Mouse (Mus musculus) neural tube, embryonic 15.5 days (tissue): Measurements from ENCODE around the gene Ptprg. TPM values are rescaled to one million over a fixed set of nuclear protein-coding genes. Genes with fewer than 3 reads are reported as not detected.
A peak's percentile ranks its signal among the peaks of the same experiment; 100 is the strongest.

Experiments
- ATAC-seq: fragments of 200-750 bp; cut with Nextera tagmentation; 2 replicates; pipeline ENCODE4 v1.8.0; 2017; ENCODE audit warnings: mild to moderate bottlenecking, moderate TSS enrichment, moderate library complexity; ENCODE audit not compliant: low FRiP score
- H3K27ac ChIP-seq: fragments of 300-500 bp; sonication (generic); replicated peaks from 2 replicates; pipeline ENCODE4 v1.5.1; 2015; ENCODE audit warnings: mild to moderate bottlenecking, inconsistent platforms
- H3K27me3 ChIP-seq: fragments of 300-500 bp; sonication (generic); replicated peaks from 2 replicates; pipeline ENCODE4 v1.6.1; 2015; ENCODE audit warnings: inconsistent platforms
- H3K36me3 ChIP-seq: fragments of 300-500 bp; sonication (generic); 2 replicates; pipeline ENCODE4 v1.6.1; 2015; ENCODE audit warnings: inconsistent platforms
- H3K4me1 ChIP-seq: fragments of 300-500 bp; sonication (generic); 2 replicates; pipeline ENCODE4 v1.6.1; 2015; ENCODE audit warnings: inconsistent platforms
- H3K4me2 ChIP-seq: fragments of 300-500 bp; sonication (generic); 2 replicates; pipeline ENCODE4 v1.6.1; 2015; ENCODE audit warnings: inconsistent platforms, mild to moderate bottlenecking, moderate library complexity
- H3K4me3 ChIP-seq: fragments of 300-500 bp; sonication (generic); replicated peaks from 2 replicates; pipeline ENCODE4 v1.5.1; 2015; ENCODE audit warnings: mild to moderate bottlenecking, inconsistent platforms
- H3K9ac ChIP-seq: fragments of 300-500 bp; sonication (generic); replicated peaks from 2 replicates; pipeline ENCODE4 v1.6.1; 2015; ENCODE audit warnings: mild to moderate bottlenecking, inconsistent platforms
- H3K9me3 ChIP-seq: fragments of 300-500 bp; sonication (generic); replicated peaks from 2 replicates; pipeline ENCODE4 v1.6.1; 2016; ENCODE audit warnings: inconsistent platforms
- WGBS: fragments of 180-500 bp; shearing (Covaris S2); methylation state at CpG from one replicate; pipeline ENCODE4 v1.1.7; 2015; ENCODE audit warnings: mixed read lengths; 5-methylcytosine and 5-hydroxymethylcytosine counted together
- polyA plus RNA-seq: library from polyadenylated mRNA; unstranded; fragments of >200 nt; fragmentation: Nextera tagmentation; extraction: Ambion mirVana; gene quantifications from 2 replicates; pipeline ENCODE4 v1.2.1, GENCODE M21; 2015

Ptprg gene
- polyA plus RNA-seq, 1 experiment from 2014 or later = 40.4 TPM

DNA sequence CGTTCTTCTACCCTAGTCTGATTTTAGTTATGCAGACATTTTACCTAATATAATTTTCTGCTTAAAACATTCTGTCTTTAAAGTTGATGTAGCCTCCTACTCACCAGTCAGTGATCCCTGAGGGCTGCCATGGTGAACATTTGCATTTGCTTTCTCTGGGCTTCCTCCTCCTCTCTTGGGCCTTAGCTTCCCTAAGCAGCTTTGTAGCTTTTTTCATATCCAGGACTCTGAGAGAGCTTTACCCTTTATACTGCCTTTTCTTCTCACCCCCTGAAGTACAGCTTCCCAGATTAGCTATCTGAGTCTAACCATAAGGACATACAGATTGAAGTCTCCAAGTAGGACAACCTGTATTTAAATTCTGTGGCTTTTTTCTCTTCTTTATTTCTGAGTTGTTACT, 284.4 kb downstream of the Ptprg start:
- H3K9ac ChIP-seq = no peak overlapping the region
- H3K4me3 ChIP-seq = no peak overlapping the region
- no peaks in the 10 kb centered on the region for H3K27me3 ChIP-seq
- no peak overlapping the region for H3K4me2 ChIP-seq
- H3K9me3 ChIP-seq = no peaks in the 10 kb centered on the region
- no peaks in the 10 kb centered on the region for H3K4me1 ChIP-seq
- no peaks in the 10 kb centered on the region for H3K36me3 ChIP-seq
- 91% methylated on average over 1 of the region's 1 CpGs for WGBS
- no peak overlapping the region for H3K27ac ChIP-seq
- no peak for ATAC-seq

DNA sequence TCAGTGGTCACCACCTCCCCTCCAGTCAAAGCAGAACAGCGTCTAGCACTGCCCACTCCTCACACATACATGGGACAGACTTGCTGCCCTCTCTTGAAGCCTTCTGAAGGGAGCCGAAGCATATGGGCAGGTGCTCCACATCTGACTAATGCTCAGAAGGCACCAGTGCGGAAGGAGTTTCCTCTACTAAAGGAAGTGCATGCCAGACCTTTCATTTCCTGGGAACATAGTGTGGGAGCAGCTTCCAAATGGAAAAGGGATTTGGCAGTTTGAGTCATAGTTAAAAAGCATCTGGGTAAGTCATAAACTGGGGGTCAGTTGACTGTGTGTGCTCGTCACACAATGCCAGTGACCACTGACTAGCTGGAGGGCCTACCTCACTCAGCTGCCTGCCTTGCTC, 288.3 kb downstream of the Ptprg start:
- H3K4me1 ChIP-seq = no peaks in the 10 kb centered on the region
- no peak for ATAC-seq
- no peak overlapping the region for H3K4me2 ChIP-seq
- no peaks in the 10 kb centered on the region for H3K27me3 ChIP-seq
- WGBS = 85% methylated on average over 4 of the region's 4 CpGs
- no peak overlapping the region for H3K27ac ChIP-seq
- no peaks in the 10 kb centered on the region for H3K9me3 ChIP-seq
- no peak overlapping the region for H3K4me3 ChIP-seq
- no peak overlapping the region for H3K9ac ChIP-seq
- H3K36me3 ChIP-seq = no peaks in the 10 kb centered on the region

DNA sequence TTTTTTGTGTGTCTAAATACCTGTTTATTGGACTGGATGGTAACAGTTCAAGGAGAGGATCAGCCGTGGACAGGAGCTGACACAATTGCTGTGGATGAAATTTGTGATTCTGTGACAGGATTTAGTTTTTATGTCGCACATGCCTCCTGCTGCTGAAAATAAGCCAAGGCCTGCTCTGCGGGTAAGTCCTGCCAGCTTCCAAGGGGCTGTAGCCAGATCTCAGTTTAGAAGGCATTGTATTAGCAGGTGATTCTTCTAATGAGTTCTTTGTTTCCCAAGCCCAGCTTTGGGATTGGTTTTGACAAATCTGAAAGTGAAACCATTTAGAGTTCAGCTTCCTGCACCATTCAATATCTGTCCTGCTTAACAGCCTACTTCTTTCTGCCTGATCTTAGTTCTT, 299.6 kb downstream of the Ptprg start:
- Histone ChIP-seq H3K9me3 (no peaks in the 10 kb centered on the region), H3K27me3 (no peaks in the 10 kb centered on the region), H3K27ac (0 out of 2 replicates have a peak overlapping the region, but pooled peaks have one; percentile 4), H3K4me1 (peaks cover 3% of the 10 kb centered on the region; the same call in 1 of the 2 replicates), H3K36me3 (no peaks in the 10 kb centered on the region), H3K9ac (no peak overlapping the region), H3K4me2 (no peak overlapping the region), H3K4me3 (no peak overlapping the region)
- ATAC-seq = no peak
- 67% methylated on average over 3 of the region's 3 CpGs for WGBS

DNA sequence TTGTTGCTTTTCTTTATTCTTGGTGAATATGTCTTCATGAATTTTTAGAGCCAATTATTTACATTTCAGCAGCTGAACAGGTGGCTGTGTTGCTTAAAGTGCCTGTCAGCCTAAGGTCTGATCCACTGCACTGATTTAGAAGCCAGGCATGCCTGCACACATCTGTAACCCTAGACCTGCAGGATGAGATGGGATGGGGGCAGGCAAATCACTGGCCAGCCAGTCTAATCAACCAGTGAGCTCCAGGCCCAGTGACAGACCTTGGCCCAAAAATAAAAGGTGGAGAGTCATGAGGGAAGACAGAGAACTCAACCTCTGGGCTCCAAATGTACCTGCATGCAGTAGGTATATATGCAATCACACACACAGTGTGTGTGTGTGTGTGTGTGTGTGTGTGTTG, 302.2 kb downstream of the Ptprg start:
- Histone ChIP-seq H3K27me3 (no peaks in the 10 kb centered on the region), H3K4me1 (peaks cover 5% of the 10 kb centered on the region; the same call in 1 of the 2 replicates)

DNA sequence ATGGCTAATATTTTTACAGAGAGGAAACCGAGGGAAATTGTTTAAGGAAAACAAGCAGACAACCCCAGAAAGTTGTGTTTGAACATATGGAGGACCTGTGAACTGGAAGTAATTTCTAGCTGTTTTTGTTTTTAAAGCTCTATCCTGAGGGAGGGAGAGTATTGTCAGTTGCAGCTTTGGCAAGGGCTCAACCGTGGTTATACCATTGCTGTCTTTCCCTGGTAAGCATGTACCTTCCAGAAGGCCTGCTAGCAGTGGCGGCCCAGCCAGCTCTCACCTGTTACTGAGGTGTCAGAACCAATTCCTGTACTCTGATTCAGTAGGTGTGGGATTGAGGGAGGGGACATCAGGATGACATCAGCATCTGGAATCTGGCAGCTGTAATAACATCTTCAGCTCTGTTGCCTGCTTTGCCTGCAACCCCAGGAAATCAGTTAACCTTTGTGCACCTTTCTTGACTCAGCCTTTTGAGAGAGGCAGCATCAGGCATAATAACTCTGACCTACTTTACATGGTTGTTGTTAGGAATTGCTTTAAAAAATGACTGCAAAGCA, 304.7 kb downstream of the Ptprg start:
- no peak overlapping the region for H3K9ac ChIP-seq
- no peak overlapping the region for H3K4me3 ChIP-seq
- H3K27ac ChIP-seq = no peak overlapping the region
- 72% methylated on average over 3 of the region's 3 CpGs for WGBS
- peaks cover 5% of the 10 kb centered on the region; the same call in 1 of the 2 replicates for H3K4me1 ChIP-seq
- no peak for ATAC-seq
- no peaks in the 10 kb centered on the region for H3K9me3 ChIP-seq
- H3K27me3 ChIP-seq = no peaks in the 10 kb centered on the region
- no peaks in the 10 kb centered on the region for H3K36me3 ChIP-seq
- H3K4me2 ChIP-seq = no peak overlapping the region

More for the DNA sequence above, 302.2 kb downstream of the Ptprg start:
- H3K9ac ChIP-seq = no peak overlapping the region
- H3K27ac ChIP-seq = no peak overlapping the region
- no peaks in the 10 kb centered on the region for H3K9me3 ChIP-seq
- H3K36me3 ChIP-seq = no peaks in the 10 kb centered on the region
- H3K4me3 ChIP-seq = no peak overlapping the region
- ATAC-seq = no peak
- H3K4me2 ChIP-seq = no peak overlapping the region

DNA sequence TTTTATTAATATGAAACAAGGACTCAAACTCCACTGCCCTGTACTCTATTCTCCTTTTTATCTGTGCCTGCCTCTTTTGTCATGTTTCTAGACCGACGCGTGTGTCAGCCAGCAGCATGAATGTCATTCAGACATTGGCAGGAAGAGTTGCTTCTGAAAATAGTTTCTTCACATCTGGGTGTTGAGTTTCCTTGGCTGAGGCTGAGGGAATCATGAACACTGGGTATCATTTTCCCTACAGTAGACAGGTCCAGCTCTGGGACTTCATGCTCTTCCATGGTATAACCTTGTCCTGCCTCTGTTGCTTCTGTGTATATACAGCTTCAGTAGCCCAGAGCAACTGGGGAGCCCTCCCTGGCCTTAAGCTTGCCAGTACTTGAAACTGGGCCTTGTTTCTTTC, 310.0 kb downstream of the Ptprg start:
- H3K4me1 ChIP-seq = 0 out of 2 replicates have a peak, but pooled peaks cover 4% of the 10 kb centered on the region
- H3K4me2 ChIP-seq = no peak overlapping the region
- no peak for ATAC-seq
- no peak overlapping the region for H3K27ac ChIP-seq
- no peak overlapping the region for H3K4me3 ChIP-seq
- no peaks in the 10 kb centered on the region for H3K27me3 ChIP-seq
- 89% methylated on average over 3 of the region's 3 CpGs for WGBS
- H3K9ac ChIP-seq = no peak overlapping the region
- no peaks in the 10 kb centered on the region for H3K36me3 ChIP-seq
- no peaks in the 10 kb centered on the region for H3K9me3 ChIP-seq

DNA sequence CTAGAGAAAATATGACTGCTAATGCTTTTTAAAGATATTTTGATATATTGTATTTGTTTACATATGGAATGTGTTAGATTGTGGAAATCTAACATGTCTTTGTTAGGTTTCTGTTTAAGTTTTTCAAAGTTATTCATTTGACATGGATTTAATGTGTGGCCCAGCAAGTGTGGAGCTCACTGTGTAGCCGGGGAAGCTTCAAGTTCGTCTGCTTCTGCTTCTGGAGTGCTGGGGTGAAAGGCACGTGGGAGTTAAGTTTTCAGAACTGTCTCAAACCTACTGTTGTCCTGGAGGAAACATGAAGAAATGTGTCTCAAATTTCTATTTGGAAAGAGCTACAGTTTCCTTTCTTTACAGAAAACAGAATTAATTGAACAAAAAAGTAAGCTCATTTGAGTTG, 311.5 kb downstream of the Ptprg start:
- Histone ChIP-seq H3K9ac (no peak overlapping the region), H3K27ac (no peak overlapping the region), H3K4me1 (0 out of 2 replicates have a peak, but pooled peaks cover 4% of the 10 kb centered on the region), H3K36me3 (no peaks in the 10 kb centered on the region), H3K27me3 (no peaks in the 10 kb centered on the region), H3K4me3 (no peak overlapping the region), H3K9me3 (no peaks in the 10 kb centered on the region), H3K4me2 (no peak overlapping the region)
- 42% methylated on average over 3 of the region's 3 CpGs for WGBS
- no peak for ATAC-seq

DNA sequence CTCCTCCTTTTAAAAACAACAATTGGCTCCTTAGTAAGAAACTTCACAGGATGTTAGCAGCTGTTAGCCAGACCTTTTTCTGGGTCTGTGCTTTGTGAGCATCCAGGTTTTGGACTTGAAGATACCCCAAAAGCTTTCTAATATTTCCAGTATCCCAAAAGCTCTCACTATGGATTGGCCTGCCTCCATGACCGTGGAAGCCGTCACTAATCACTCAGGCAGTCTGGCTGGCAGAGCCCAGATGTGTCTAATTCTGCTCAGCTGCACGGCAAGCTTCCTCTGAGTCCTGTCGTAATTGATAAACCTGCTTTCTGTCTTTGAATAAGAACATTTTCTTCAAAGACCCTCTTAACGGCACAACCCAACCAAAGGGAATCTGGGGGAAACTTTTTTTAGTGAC, 312.0 kb downstream of the Ptprg start:
- no peak overlapping the region for H3K9ac ChIP-seq
- H3K27me3 ChIP-seq = no peaks in the 10 kb centered on the region
- H3K27ac ChIP-seq = no peak overlapping the region
- WGBS = 44% methylated on average over 5 of the region's 5 CpGs
- no peak overlapping the region for H3K4me3 ChIP-seq
- no peaks in the 10 kb centered on the region for H3K9me3 ChIP-seq
- H3K4me1 ChIP-seq = 0 out of 2 replicates have a peak, but pooled peaks cover 4% of the 10 kb centered on the region
- no peak overlapping the region for H3K4me2 ChIP-seq
- ATAC-seq = no peak
- H3K36me3 ChIP-seq = no peaks in the 10 kb centered on the region

DNA sequence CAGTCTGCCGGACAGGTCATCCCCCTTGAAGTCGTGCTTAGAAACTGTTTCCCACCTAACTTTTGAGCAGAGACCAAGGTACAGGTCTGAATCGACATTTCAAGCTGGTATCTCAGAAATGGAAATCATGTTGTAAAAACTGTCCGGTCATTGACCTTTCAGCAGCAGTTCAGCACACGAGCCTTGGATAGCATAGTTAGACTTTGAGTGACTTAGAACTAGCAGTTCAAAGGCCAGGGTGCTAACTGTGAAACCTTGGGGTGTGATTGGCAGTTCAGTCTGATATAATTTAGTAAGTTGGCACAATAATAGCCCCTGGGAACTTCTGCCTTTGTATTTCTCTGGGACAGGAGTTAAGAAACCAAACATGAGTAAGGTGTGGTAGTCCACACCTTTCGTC, 312.5 kb downstream of the Ptprg start:
- ATAC-seq = no peak
- Histone ChIP-seq H3K9me3 (no peaks in the 10 kb centered on the region), H3K9ac (no peak overlapping the region), H3K4me3 (no peak overlapping the region), H3K36me3 (no peaks in the 10 kb centered on the region), H3K4me1 (0 out of 2 replicates have a peak, but pooled peaks cover 4% of the 10 kb centered on the region), H3K4me2 (no peak overlapping the region), H3K27me3 (no peaks in the 10 kb centered on the region), H3K27ac (no peak overlapping the region)
- WGBS = 90% methylated on average over 6 of the region's 6 CpGs

DNA sequence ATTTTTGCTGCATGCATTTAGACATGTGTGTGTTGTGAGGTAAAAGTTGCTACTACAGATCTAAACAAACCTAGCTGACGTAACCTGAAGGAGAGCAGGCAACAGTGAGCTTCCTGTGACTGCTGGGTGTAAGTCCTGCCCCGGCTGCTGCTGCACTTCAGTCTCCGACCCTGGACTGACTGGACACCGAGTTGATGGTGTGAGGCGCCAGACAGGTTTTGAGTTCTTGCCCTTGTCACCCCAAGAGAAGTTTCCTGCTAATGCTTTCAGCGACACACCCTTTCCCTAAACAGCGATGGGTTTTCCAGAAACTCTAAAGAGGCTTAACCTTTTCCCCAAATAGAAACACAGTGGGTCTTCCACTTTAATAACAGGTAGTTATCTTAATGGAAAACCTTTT, 313.1 kb downstream of the Ptprg start:
- ATAC-seq = no peak
- no peak overlapping the region for H3K4me2 ChIP-seq
- no peaks in the 10 kb centered on the region for H3K27me3 ChIP-seq
- no peak overlapping the region for H3K4me3 ChIP-seq
- H3K4me1 ChIP-seq = peaks cover 8% of the 10 kb centered on the region; the same call in 1 of the 2 replicates
- 92% methylated on average over 7 of the region's 7 CpGs for WGBS
- no peak overlapping the region for H3K27ac ChIP-seq
- no peaks in the 10 kb centered on the region for H3K9me3 ChIP-seq
- H3K36me3 ChIP-seq = no peaks in the 10 kb centered on the region
- H3K9ac ChIP-seq = no peak overlapping the region

DNA sequence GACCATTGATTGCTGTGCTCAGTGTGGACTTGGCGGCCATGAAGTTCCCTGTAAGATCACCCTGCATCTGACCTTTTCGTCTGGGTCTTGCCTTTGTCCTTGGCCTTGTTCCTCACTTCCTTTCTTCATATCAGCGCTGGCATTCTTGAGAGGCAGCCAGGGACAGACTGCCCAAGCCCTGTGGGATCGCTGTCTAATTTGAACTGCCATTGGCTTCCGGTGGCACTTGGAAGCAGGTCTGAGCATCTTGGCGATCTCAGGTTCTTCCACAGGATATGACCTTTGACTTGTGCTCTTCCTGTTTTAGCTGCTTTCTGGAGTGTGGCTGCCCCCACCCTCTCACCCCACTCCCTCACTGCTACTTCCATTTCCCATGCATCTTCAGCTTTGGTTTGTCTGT, 315.3 kb downstream of the Ptprg start:
- H3K4me1 ChIP-seq = peaks cover 27% of the 10 kb centered on the region
- no peak for ATAC-seq
- no peaks in the 10 kb centered on the region for H3K9me3 ChIP-seq
- H3K4me2 ChIP-seq = no peak overlapping the region
- no peak overlapping the region for H3K9ac ChIP-seq
- no peaks in the 10 kb centered on the region for H3K27me3 ChIP-seq
- H3K4me3 ChIP-seq = no peak overlapping the region
- WGBS = 86% methylated on average over 6 of the region's 6 CpGs
- no peaks in the 10 kb centered on the region for H3K36me3 ChIP-seq
- no peak overlapping the region for H3K27ac ChIP-seq

DNA sequence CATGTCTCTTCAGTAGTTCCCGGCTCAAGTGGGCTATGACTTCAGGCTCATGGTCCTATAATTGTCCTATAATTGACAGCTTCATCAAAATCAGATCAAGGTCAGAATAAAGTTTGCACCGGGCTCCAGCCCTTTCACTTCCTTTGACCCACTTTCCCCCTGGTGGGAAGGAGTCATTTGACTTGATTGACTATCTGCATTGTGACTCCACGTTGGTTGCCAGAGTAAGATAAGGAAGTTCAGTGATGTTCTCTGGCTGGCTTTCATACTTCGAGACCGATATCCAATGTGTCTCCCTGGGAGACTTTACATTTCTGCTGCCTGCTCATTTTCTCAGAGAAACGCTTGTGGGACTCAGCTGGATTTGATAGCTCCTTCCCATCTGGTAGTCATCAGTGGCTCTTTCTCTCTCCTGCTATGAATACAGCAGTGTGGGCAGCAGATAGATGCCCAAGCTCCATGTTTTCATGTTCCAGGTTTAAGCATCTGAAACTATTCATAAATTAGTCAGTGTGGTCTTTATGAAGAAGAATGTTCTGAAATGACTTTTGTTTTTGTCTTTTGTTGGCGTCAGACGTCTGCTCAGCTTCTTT, 318.5 kb downstream of the Ptprg start:
- Histone ChIP-seq H3K36me3 (no peaks in the 10 kb centered on the region), H3K9ac (no peak overlapping the region), H3K27ac (no peak overlapping the region), H3K4me1 (peaks cover 43% of the 10 kb centered on the region), H3K4me2 (no peak overlapping the region), H3K27me3 (no peaks in the 10 kb centered on the region), H3K9me3 (no peaks in the 10 kb centered on the region), H3K4me3 (no peak overlapping the region)
- no peak for ATAC-seq
- 32% methylated on average over 8 of the region's 8 CpGs for WGBS
